ENCODE assay signal across 45 mouse cellular contexts in the genomic region with DNA sequence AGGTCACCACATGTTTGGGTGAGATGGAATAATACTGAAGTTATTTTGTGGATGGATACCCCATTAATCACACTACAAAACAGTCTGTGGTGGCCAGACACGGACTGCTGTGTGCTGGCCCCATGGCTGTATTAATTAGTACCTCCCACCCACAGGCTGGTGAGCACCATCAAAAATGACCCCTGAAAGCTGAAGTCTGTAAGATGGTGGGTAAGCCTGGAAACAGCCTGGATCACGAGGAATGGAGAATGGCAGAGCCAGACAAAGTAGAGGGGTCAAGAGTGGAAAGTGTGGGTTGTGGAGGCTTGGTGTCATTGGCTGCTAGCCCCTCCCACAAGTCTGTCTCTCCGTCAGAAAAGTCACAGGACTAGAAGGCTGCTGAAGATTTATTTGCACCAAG. TPM values are rescaled to one million over a fixed set of nuclear protein-coding genes. Genes with fewer than 3 reads are reported as not detected.
"Had no signal": no experiment of that assay in that cellular context is flagged by ENCODE, and none has a peak within 500 bp of the region (broad histone marks: within the 10 kb centered on the region; RNA-seq: fewer than 3 reads in every experiment).

No protein-coding gene starts in this region.

- H3K27ac ChIP-seq: limb, embryonic 10.5 days; limb, embryonic 12.5 days; limb, embryonic 13.5 days; limb, embryonic 15.5 days; liver, embryonic 12.5 days; liver, embryonic 13.5 days; liver, embryonic 14.5 days; liver, embryonic 15.5 days; lung, embryonic 15.5 days; macrophage; midbrain, embryonic 10.5 days; midbrain, embryonic 12.5 days; midbrain, embryonic 13.5 days; midbrain, embryonic 15.5 days; neural tube, embryonic 12.5 days had no signal

- DNase-seq: left cerebral cortex, postnatal 4 days; liver; liver, embryonic 13.5 days; liver, postnatal 0 days; lung, adult 18-20 months; lung, adult 2 months; lung, embryonic 14.5 days; lung, postnatal 10 days; lung, postnatal 14 days; lung, postnatal 36 days; lung, postnatal 4 days; midbrain, embryonic 14.5 days had no signal

- H3K4me3 ChIP-seq: limb, embryonic 10.5 days; limb, embryonic 12.5 days; limb, embryonic 13.5 days; limb, embryonic 15.5 days; liver, embryonic 12.5 days; liver, embryonic 13.5 days; liver, embryonic 15.5 days; lung, embryonic 15.5 days; megakaryocyte, embryonic 14.5 days; midbrain, embryonic 10.5 days; midbrain, embryonic 12.5 days; midbrain, embryonic 13.5 days; midbrain, embryonic 15.5 days; myocyte; neural tube, embryonic 12.5 days had no signal

- H3K4me1 ChIP-seq: limb, embryonic 15.5 days; lung, embryonic 15.5 days; midbrain, embryonic 12.5 days; midbrain, embryonic 13.5 days; midbrain, embryonic 15.5 days; neural tube, embryonic 12.5 days had no signal

RNA-seq across cellular contexts. Expression of a gene that starts 31.3 kb away (rescaled TPM):
- total RNA-seq: left cerebral cortex, postnatal 10 days; left cerebral cortex, postnatal 14 days; left cerebral cortex, postnatal 25 days; left cerebral cortex, postnatal 36 days; left cerebral cortex, postnatal 4 days; liver, adult 2 months; megakaryocyte progenitor cell, adult 5-6 weeks; megakaryocyte, adult 5-6 weeks; megakaryocyte-erythroid progenitor cell, adult 5-6 weeks; midbrain, postnatal 0 days; monocyte, adult 5-6 weeks had no signal
- polyA plus RNA-seq: limb, embryonic 11.5 days; limb, embryonic 12.5 days; limb, embryonic 13.5 days; limb, embryonic 14.5 days; liver, adult 2 months; liver, embryonic 11.5 days; liver, embryonic 12.5 days; liver, embryonic 13.5 days; liver, embryonic 14.5 days; liver, embryonic 15.5 days; liver, embryonic 16.5 days; liver, postnatal 0 days; lung, adult 2 months; lung, embryonic 14.5 days; macrophage; midbrain, embryonic 11.5 days; midbrain, embryonic 12.5 days; midbrain, embryonic 13.5 days; midbrain, embryonic 14.5 days; midbrain, embryonic 15.5 days; midbrain, embryonic 16.5 days; midbrain, postnatal 0 days; myocyte; neural tube, embryonic 11.5 days; neural tube, embryonic 12.5 days had no signal
